Mouse (Mus musculus) ES-CJ7 (cell line): Measurements from ENCODE around the gene Gnb1.
"Not testable (repeated sequence)": the region's sequence is repeated elsewhere in the genome, so short reads cannot be mapped to it uniquely, and the experiment has no call there.

ENCODE experiments used
- DNase-seq: peaks from one replicate; pipeline ENCODE4 v3.0.0; 2011; ENCODE audit warnings: low read depth, low spot score

Gene Gnb1

GRCm38 (mm10) chr4:155550446-155550845 lies 59.3 kb downstream of the Gnb1 start:
- DNase-seq, result no peak

GRCm38 (mm10) chr4:155551073-155551472 lies 59.9 kb downstream of the Gnb1 start:
- no peak for DNase-seq

GRCm38 (mm10) chr4:155552917-155553532 lies 61.9 kb downstream of the Gnb1 start:
- no peak for DNase-seq

- DNase-seq, result no peak
Observed at GRCm38 (mm10) chr4:155554880-155555279, 63.7 kb downstream of the Gnb1 start.

- DNase-seq, result no peak
Observed at GRCm38 (mm10) chr4:155555464-155555863, 64.3 kb downstream of the Gnb1 start.

GRCm38 (mm10) chr4:155559454-155559853 lies 68.3 kb downstream of the Gnb1 start:
- no peak for DNase-seq

- no peak for DNase-seq
Observed at GRCm38 (mm10) chr4:155560932-155561331, 69.8 kb downstream of the Gnb1 start.

- DNase-seq, result peak; percentile 56
Observed at GRCm38 (mm10) chr4:155561661-155562442, 70.7 kb downstream of the Gnb1 start, which contains the start of gene Nadk. TSS of gene Nadk (plus strand) at chr4:155562378.

- DNase-seq, result no peak
Observed at GRCm38 (mm10) chr4:155562725-155563399, 71.7 kb downstream of the Gnb1 start.

GRCm38 (mm10) chr4:155563400-155564231 lies 72.5 kb downstream of the Gnb1 start:
- peak; percentile 99 for DNase-seq

- peak; percentile 38 for DNase-seq
Observed at GRCm38 (mm10) chr4:155564315-155565069, 73.3 kb downstream of the Gnb1 start.

GRCm38 (mm10) chr4:155566555-155566954 lies 75.4 kb downstream of the Gnb1 start:
- no peak for DNase-seq

GRCm38 (mm10) chr4:155568170-155568569 lies 77.0 kb downstream of the Gnb1 start:
- no peak for DNase-seq

GRCm38 (mm10) chr4:155568632-155569370 lies 77.6 kb downstream of the Gnb1 start:
- no peak for DNase-seq

GRCm38 (mm10) chr4:155569818-155570217 lies 78.7 kb downstream of the Gnb1 start:
- no peak for DNase-seq

GRCm38 (mm10) chr4:155570315-155570714 lies 79.2 kb downstream of the Gnb1 start:
- DNase-seq, result not testable (repeated sequence)

GRCm38 (mm10) chr4:155571442-155571841 lies 80.3 kb downstream of the Gnb1 start:
- DNase-seq, result no peak

- DNase-seq, result no peak
Observed at GRCm38 (mm10) chr4:155573155-155573554, 82.0 kb downstream of the Gnb1 start.

- DNase-seq, result no peak
Observed at GRCm38 (mm10) chr4:155573876-155574275, 82.7 kb downstream of the Gnb1 start.

- DNase-seq, result no peak
Observed at GRCm38 (mm10) chr4:155574931-155575330, 83.8 kb downstream of the Gnb1 start.
